Comparison of ENCODE assay signal across 8 mouse cellular contexts in genomic region chr11:100528375-100529165, GRCm38 (mm10). TPM values are rescaled to one million over a fixed set of nuclear protein-coding genes. Genes with fewer than 3 reads are reported as not detected.
DNase-seq lines count a peak whose midpoint lies in the region; ATAC-seq and TF ChIP-seq lines count a peak whose summit lies in the region.

No protein-coding gene starts in this region.

- peaks cover 38% of the 10 kb centered on the region for H3K4me1 ChIP-seq in heart, embryonic 15.5 days (replicated peaks)
- peaks cover 3 to 15% of the 10 kb centered on the region in 2 experiments; a peak in 2 of 4 replicates for H3K4me1 ChIP-seq in ES-E14 (ENCODE audit: control insufficient read depth in 2 of 2, insufficient read depth in 2 of 2, low read length in 2 of 2, poor library complexity in 1 of 2)
- H3K4me1 ChIP-seq in forebrain, embryonic 15.5 days, result peaks cover 38% of the 10 kb centered on the region
- H3K4me1 ChIP-seq in liver, postnatal 0 days (ENCODE audit: insufficient read depth), result peaks cover 37% of the 10 kb centered on the region

- H3K4me3 ChIP-seq in heart, embryonic 15.5 days, result peak overlapping the region; percentile 94
- peak overlapping the region; percentile 50 to 60 for H3K4me3 ChIP-seq in ES-E14 (ENCODE audit: insufficient read depth in 1 of 2, low read depth in 1 of 2, low read length in 2 of 2, poor library complexity in 1 of 2, severe bottlenecking in 1 of 2)
- peak overlapping the region; percentile 93 for H3K4me3 ChIP-seq in forebrain, embryonic 15.5 days
- peak overlapping the region; percentile 81 for H3K4me3 ChIP-seq in liver, postnatal 0 days (ENCODE audit: low read depth, low read length)

- H3K9ac ChIP-seq in heart, embryonic 15.5 days, result peak overlapping the region; percentile 61
- H3K9ac ChIP-seq in ES-E14 (ENCODE audit: insufficient read depth, low read depth, low read length, poor library complexity, severe bottlenecking), result peak overlapping the region; percentile 53
- peak overlapping the region; percentile 59 for H3K9ac ChIP-seq in forebrain, embryonic 15.5 days (replicated peaks)
- peak overlapping the region; percentile 80 for H3K9ac ChIP-seq in liver, postnatal 0 days (replicated peaks)

- no peak for TF ChIP-seq CTCF in liver, postnatal 0 days (IDR thresholded peaks at IDR 0.05; ENCODE audit: low read depth)

- intact Hi-C loops in heart, postnatal 25 days (cut with DNase I), result no loop called here

- no peaks in the 10 kb centered on the region for H3K27me3 ChIP-seq in heart, embryonic 15.5 days
- H3K27me3 ChIP-seq in forebrain, embryonic 15.5 days, result no peaks in the 10 kb centered on the region
- no peaks in the 10 kb centered on the region for H3K27me3 ChIP-seq in liver, postnatal 0 days (ENCODE audit: insufficient read depth, low read length)

- peak overlapping the region; percentile 80 for H3K4me2 ChIP-seq in heart, embryonic 15.5 days
- H3K4me2 ChIP-seq in forebrain, embryonic 15.5 days (replicated peaks), result peak overlapping the region; percentile 64
- H3K4me2 ChIP-seq in liver, postnatal 0 days (ENCODE audit: low read depth, low read length), result peak overlapping the region; percentile 92

- WGBS in heart, embryonic 15.5 days, result 24% methylated on average over 19 of the region's 19 CpGs
- WGBS in forebrain, embryonic 15.5 days, result 28% methylated on average over 19 of the region's 19 CpGs
- WGBS in liver, postnatal 0 days (ENCODE audit: insufficient replicate concordance), result 26% methylated on average over 19 of the region's 19 CpGs

- H3K9me3 ChIP-seq in heart, embryonic 15.5 days (replicated peaks), result no peaks in the 10 kb centered on the region
- no peaks in the 10 kb centered on the region for H3K9me3 ChIP-seq in ES-E14 (ENCODE audit: control insufficient read depth, insufficient read depth, low read depth, low read length)
- no peaks in the 10 kb centered on the region for H3K9me3 ChIP-seq in forebrain, embryonic 15.5 days
- no peaks in the 10 kb centered on the region for H3K9me3 ChIP-seq in liver, postnatal 0 days (ENCODE audit: low read length)

- H3K27ac ChIP-seq in heart, embryonic 15.5 days, result peak overlapping the region; percentile 91
- peak overlapping the region; percentile 65 for H3K27ac ChIP-seq in ES-E14 (ENCODE audit: insufficient read depth, low read depth, low read length, poor library complexity, severe bottlenecking)
- H3K27ac ChIP-seq in forebrain, embryonic 15.5 days (replicated peaks), result peak overlapping the region; percentile 76
- peak overlapping the region; percentile 65 for H3K27ac ChIP-seq in liver, postnatal 0 days (ENCODE audit: low read depth)

- in situ Hi-C loops in ES-E14 (cut with MboI; ENCODE audit: low sequenced_read_pairs in 2 of 2, unreplicated experiment in 2 of 2), result no loop called here

- no peak for DNase-seq in heart, postnatal 25 days (ENCODE audit: low spot score)
- no peak for DNase-seq in ES-E14 (ENCODE audit: low read depth, low spot score)
- DNase-seq in liver, postnatal 0 days, result peak; percentile 27
- no peak for DNase-seq in embryo, embryonic 11 days
- no peak for DNase-seq in cerebellum, postnatal 10 days
- no peak for DNase-seq in ovary, postnatal 10 days (ENCODE audit: low spot score)

- no peaks in the 10 kb centered on the region; the same call in 1 of the 2 replicates for H3K36me3 ChIP-seq in heart, embryonic 15.5 days
- peaks cover 10% of the 10 kb centered on the region for H3K36me3 ChIP-seq in ES-E14 (ENCODE audit: control insufficient read depth, insufficient read depth, low read length, poor library complexity, severe bottlenecking)
- peaks cover 3% of the 10 kb centered on the region for H3K36me3 ChIP-seq in forebrain, embryonic 15.5 days
- H3K36me3 ChIP-seq in liver, postnatal 0 days (replicated peaks; ENCODE audit: insufficient read depth, low read length), result peaks cover 1% of the 10 kb centered on the region

- TF ChIP-seq EP300 in liver, postnatal 0 days (IDR thresholded peaks at IDR 0.05; ENCODE audit: low read depth), result no peak

- 0 out of 2 replicates have a peak, but pooled peaks have one; percentile 0 for ATAC-seq in heart, embryonic 15.5 days (replicated peaks; ENCODE audit: insufficient number of reproducible peaks, insufficient read depth, low FRiP score, low read depth)
- ATAC-seq in forebrain, embryonic 15.5 days (replicated peaks), result no peak
- peak; percentile 4; the same call in 1 of the 2 replicates for ATAC-seq in liver, postnatal 0 days

TF ChIP-seq in ES-E14, 5 proteins besides CTCF, POLR2A, EP300 and RAD21:
- no peak for TF ChIP-seq HCFC1 (IDR thresholded peaks at IDR 0.05; ENCODE audit: borderline replicate concordance, insufficient read depth, low read length)
- TF ChIP-seq ZC3H11A (IDR thresholded peaks at IDR 0.05; ENCODE audit: borderline replicate concordance, low read depth, low read length), result no peak
- TF ChIP-seq MAFK (IDR thresholded peaks at IDR 0.05; ENCODE audit: insufficient read depth, low read depth, low read length), result no peak
- no peak for TF ChIP-seq CHD2 (IDR thresholded peaks at IDR 0.05; ENCODE audit: low read depth, low read length)
- TF ChIP-seq ZNF384 (IDR thresholded peaks at IDR 0.05; ENCODE audit: low read depth, low read length), result no peak

RNA-seq across cellular contexts. Expression of gene Acly, which starts 0.8 kb away (rescaled TPM):
- polyA plus RNA-seq in heart, embryonic 15.5 days (2015; fragmentation: Nextera tagmentation; extraction: Ambion mirVana), result 49.5 and 76.6 TPM in 2 replicates
- 10 to 100 TPM; 31.6 to 41.6 TPM for total RNA-seq in heart, postnatal 25 days (2021)
- total RNA-seq in ES-E14 (2012; rRNA removed), result 202 and 209 TPM in 2 replicates
- polyA plus RNA-seq in forebrain, embryonic 15.5 days (2015; fragmentation: Nextera tagmentation; extraction: Ambion mirVana), result 230 and 237 TPM in 2 replicates
- polyA plus RNA-seq in liver, postnatal 0 days (2015; fragmentation: Nextera tagmentation; extraction: Ambion mirVana), result 24.4 and 29.8 TPM in 2 replicates

RNA-seq across cellular contexts. Expression of gene Ttc25, which starts 16.8 kb away (rescaled TPM):
- polyA plus RNA-seq in heart, embryonic 15.5 days (2015; fragmentation: Nextera tagmentation; extraction: Ambion mirVana), result 0.66 TPM in 2 replicates
- total RNA-seq in heart, postnatal 25 days (2021), result under 1 TPM; 0.20 to 0.31 TPM
- 2.3 and 3.4 TPM in 2 replicates for total RNA-seq in ES-E14 (2012; rRNA removed)
- polyA plus RNA-seq in forebrain, embryonic 15.5 days (2015; fragmentation: Nextera tagmentation; extraction: Ambion mirVana), result 1.1 and 2.1 TPM in 2 replicates
- polyA plus RNA-seq in liver, postnatal 0 days (2015; fragmentation: Nextera tagmentation; extraction: Ambion mirVana), result 0.11 and 0.22 TPM in 2 replicates

RNA-seq across cellular contexts. Expression of gene Cnp, which starts 46.1 kb away (rescaled TPM):
- 17.4 and 27.6 TPM in 2 replicates for polyA plus RNA-seq in heart, embryonic 15.5 days (2015; fragmentation: Nextera tagmentation; extraction: Ambion mirVana)
- 1 to 10 TPM; 5.4 to 7.3 TPM for total RNA-seq in heart, postnatal 25 days (2021)
- 9.4 and 11.9 TPM in 2 replicates for total RNA-seq in ES-E14 (2012; rRNA removed)
- polyA plus RNA-seq in forebrain, embryonic 15.5 days (2015; fragmentation: Nextera tagmentation; extraction: Ambion mirVana), result 23.4 and 26.9 TPM in 2 replicates
- polyA plus RNA-seq in liver, postnatal 0 days (2015; fragmentation: Nextera tagmentation; extraction: Ambion mirVana), result 20.2 and 21.9 TPM in 2 replicates

RNA-seq across cellular contexts. Expression of gene Klhl11, which starts 56.0 kb away (rescaled TPM):
- 6.9 and 8.7 TPM in 2 replicates for polyA plus RNA-seq in heart, embryonic 15.5 days (2015; fragmentation: Nextera tagmentation; extraction: Ambion mirVana)
- 1 to 10 TPM; 7.9 to 9.0 TPM for total RNA-seq in heart, postnatal 25 days (2021)
- total RNA-seq in ES-E14 (2012; rRNA removed), result 43.3 and 49.5 TPM in 2 replicates
- polyA plus RNA-seq in forebrain, embryonic 15.5 days (2015; fragmentation: Nextera tagmentation; extraction: Ambion mirVana), result 13.5 and 14.0 TPM in 2 replicates
- polyA plus RNA-seq in liver, postnatal 0 days (2015; fragmentation: Nextera tagmentation; extraction: Ambion mirVana), result 0.88 and 1.3 TPM in 2 replicates
